Mouse (Mus musculus): ENCODE data around the gene Mpzl1. TPM values are rescaled to one million over a fixed set of nuclear protein-coding genes. Genes with fewer than 3 reads are reported as not detected.
"Not testable (repeated sequence)": the region's sequence is repeated elsewhere in the genome, so short reads cannot be mapped to it uniquely, and the experiment has no call there.

Mpzl1 gene
- polyA plus RNA-seq (2015; fragmentation: Nextera tagmentation; extraction: Ambion mirVana), result 221 and 236 TPM in 2 replicates

DNA sequence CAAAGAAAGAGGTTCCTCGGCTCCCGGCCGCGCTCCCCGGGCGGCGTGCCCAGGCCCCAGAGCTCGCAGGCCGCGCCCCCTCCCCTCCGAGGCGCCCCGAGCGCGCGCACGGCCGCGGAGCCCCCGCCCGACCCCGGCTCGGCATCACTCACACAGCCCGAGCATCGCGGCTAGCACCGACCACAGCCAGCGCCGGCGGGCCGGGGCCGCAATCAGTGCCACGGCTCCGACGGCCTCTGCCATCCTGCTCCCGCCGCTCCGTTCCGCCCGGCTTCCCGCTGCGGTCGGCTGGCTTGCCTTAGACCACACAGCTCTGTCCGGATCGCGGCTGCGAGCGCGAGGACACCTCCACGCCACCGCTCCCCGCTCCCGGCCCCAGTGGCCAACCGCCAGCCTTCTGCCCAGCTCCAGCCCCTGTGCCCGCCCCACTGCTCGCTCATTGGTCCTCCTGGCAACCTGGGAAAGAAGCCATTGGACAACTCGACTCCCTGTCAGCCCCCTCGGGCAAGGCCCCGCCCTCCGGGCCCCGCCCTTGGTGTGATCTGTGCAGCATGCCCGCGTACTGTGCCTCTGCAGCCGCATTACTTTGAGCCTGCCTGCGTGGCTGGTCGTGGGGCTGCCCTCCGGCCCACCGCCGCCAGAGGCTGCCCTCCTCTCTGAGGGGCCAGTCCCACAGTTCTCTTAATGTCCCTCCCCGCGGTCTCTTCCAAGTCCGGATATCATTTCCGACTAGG lies at the start of gene Mpzl1:
Gene Mpzl1, minus strand, starts transcription at position 388 of the 734 bp plus-strand sequence.
- under 1% methylated on average over 50 of the region's 73 CpGs for whole genome bisulfite sequencing
- Histone ChIP-seq H3K4me2 (replicated peaks; ENCODE audit: low read depth, low read length) (peak within 1 kb of the TSS; percentile 87), H3K9me3 (ENCODE audit: low read length) (no peaks in the 10 kb centered on the region), H3K4me3 (ENCODE audit: low read length) (peak within 1 kb of the TSS; percentile 67), H3K27me3 (ENCODE audit: insufficient read depth, low read length) (no peaks in the 10 kb centered on the region), H3K4me1 (ENCODE audit: insufficient read depth, low read length) (peaks cover 53% of the 10 kb centered on the region), H3K27ac (ENCODE audit: low read length) (peak within 1 kb of the TSS; percentile 97), H3K9ac (replicated peaks; ENCODE audit: low read length) (peak within 1 kb of the TSS; percentile 89), H3K36me3 (ENCODE audit: insufficient read depth, low read length) (no peaks in the 10 kb centered on the region)
- peak; percentile 99 for ATAC-seq (ENCODE audit: low FRiP score, low TSS enrichment)

DNA sequence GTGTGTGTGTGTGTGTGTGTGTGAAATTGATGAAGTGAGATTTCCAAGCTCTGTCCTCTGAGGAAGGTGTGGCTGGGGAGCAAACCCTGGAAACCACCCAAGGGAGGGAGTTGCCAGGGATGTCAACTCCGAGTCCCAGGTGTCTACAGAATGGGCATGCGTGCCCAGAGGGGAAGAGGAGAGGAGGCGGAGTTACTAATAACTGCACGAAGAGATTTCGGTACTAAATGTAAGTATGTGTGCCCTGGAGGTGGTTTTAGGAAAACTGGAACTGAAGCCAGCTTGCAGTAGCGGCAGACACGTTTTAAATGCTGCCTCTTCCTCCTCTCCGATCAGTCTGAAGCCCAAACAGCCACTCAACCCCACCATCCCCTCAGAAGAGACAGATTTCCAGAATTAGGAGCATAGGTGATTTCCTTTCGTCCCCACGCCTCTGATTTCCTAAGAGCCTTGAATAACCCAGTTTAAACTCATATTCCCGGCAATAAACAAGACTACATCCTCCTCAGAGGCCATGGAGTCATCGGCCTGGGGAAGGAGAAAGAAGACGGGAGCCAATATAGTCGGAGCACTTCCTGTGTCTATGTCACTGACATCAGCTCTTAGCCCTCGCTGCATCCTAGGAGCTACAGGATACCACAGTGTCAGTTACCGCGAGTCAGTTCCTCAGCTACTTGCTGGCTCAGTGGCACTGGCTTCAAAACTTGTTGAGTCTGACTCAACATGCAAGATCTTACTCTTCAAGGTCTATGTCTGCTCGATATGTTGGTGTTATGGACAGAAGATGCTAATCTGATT lies 47.9 kb upstream of the Mpzl1 start:
- Histone ChIP-seq H3K27me3 (ENCODE audit: insufficient read depth, low read length) (no peaks in the 10 kb centered on the region), H3K9me3 (ENCODE audit: low read length) (no peaks in the 10 kb centered on the region), H3K4me3 (ENCODE audit: low read length) (no peak overlapping the region), H3K36me3 (ENCODE audit: insufficient read depth, low read length) (peaks cover 10% of the 10 kb centered on the region), H3K4me1 (ENCODE audit: insufficient read depth, low read length) (peaks cover 44% of the 10 kb centered on the region), H3K9ac (replicated peaks; ENCODE audit: low read length) (no peak overlapping the region), H3K27ac (ENCODE audit: low read length) (peak overlapping the region; percentile 19; the same call in 1 of the 2 replicates), H3K4me2 (replicated peaks; ENCODE audit: low read depth, low read length) (no peak overlapping the region)
- 67% methylated on average over 18 of the region's 18 CpGs for WGBS
- no peak for ATAC-seq (ENCODE audit: low FRiP score, low TSS enrichment)

DNA sequence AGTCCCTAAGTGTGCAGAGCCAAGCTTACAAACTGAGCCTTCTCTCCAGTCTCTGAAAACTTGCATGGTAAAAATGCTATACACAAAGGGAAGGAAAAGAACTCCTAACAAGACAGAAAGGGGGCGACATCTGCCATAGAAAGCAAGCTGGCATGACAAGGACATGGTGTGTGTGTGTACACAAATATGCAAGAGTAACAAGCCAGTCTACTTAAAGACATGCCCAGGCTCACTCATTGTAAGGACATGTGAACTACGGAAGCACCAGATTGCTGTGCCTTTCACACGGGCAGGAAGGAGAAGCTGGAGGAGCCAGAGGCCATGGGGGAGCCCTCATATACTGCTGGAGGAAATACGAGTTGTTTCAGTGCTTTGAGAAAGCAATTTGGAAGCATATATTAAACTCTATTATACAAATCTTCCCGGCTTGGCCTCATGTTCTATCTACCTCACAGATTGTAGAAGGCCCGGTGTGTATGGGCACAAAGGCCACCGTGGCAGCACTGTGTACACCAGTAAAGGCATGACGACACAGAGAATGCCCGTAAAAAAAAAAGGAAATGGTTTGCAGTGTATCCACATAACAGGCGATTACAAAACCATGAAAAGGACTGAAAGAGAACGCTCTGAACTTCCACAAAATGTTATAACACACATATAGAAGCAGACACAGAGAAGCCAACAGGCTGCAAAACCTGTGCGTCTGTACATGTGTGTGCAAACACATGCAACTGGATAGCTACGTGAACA lies 46.9 kb upstream of the Mpzl1 start:
- 46% methylated on average over 13 of the region's 13 CpGs for WGBS
- H3K27me3 ChIP-seq (ENCODE audit: insufficient read depth, low read length), result no peaks in the 10 kb centered on the region

DNA sequence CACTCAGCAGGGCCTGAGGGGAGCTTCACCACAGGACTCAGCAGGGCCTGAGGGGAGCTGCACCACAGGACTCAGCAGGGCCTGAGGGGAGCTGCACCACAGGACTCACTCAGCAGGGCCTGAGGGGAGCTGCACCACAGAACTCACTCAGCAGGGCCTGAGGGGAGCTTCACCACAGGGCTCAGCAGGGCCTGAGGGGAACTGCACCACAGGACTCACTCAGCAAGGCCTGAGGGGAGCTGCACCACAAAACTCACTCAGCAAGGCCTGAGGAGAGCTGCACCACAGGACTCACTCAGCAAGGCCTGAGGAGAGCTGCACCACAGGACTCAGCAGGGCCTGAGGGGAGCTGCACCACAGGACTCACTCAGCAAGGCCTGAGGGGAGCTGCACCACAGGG lies 45.7 kb upstream of the Mpzl1 start:
- not testable (repeated sequence) for H3K9me3 ChIP-seq (ENCODE audit: low read length); H3K4me2 ChIP-seq (replicated peaks; ENCODE audit: low read depth, low read length); ATAC-seq (ENCODE audit: low FRiP score, low TSS enrichment); H3K27me3 ChIP-seq (ENCODE audit: insufficient read depth, low read length); H3K9ac ChIP-seq (replicated peaks; ENCODE audit: low read length); H3K4me3 ChIP-seq (ENCODE audit: low read length)
- peak overlapping the region; percentile 57; the same call in 1 of the 2 replicates for H3K27ac ChIP-seq (ENCODE audit: low read length)
- peaks cover 10% of the 10 kb centered on the region for H3K36me3 ChIP-seq (ENCODE audit: insufficient read depth, low read length)
- peaks cover 30% of the 10 kb centered on the region for H3K4me1 ChIP-seq (ENCODE audit: insufficient read depth, low read length)

More for the DNA sequence above, 46.9 kb upstream of the Mpzl1 start:
- ATAC-seq (ENCODE audit: low FRiP score, low TSS enrichment), result 0 out of 2 replicates have a peak, but pooled peaks have one; percentile 6
- peaks cover 34% of the 10 kb centered on the region for H3K4me1 ChIP-seq (ENCODE audit: insufficient read depth, low read length)
- H3K4me3 ChIP-seq (ENCODE audit: low read length), result no peak overlapping the region
- H3K9me3 ChIP-seq (ENCODE audit: low read length), result no peaks in the 10 kb centered on the region
- H3K4me2 ChIP-seq (replicated peaks; ENCODE audit: low read depth, low read length), result no peak overlapping the region
- no peak overlapping the region for H3K9ac ChIP-seq (replicated peaks; ENCODE audit: low read length)
- peaks cover 10% of the 10 kb centered on the region for H3K36me3 ChIP-seq (ENCODE audit: insufficient read depth, low read length)
- peak overlapping the region; percentile 33 for H3K27ac ChIP-seq (ENCODE audit: low read length)

DNA sequence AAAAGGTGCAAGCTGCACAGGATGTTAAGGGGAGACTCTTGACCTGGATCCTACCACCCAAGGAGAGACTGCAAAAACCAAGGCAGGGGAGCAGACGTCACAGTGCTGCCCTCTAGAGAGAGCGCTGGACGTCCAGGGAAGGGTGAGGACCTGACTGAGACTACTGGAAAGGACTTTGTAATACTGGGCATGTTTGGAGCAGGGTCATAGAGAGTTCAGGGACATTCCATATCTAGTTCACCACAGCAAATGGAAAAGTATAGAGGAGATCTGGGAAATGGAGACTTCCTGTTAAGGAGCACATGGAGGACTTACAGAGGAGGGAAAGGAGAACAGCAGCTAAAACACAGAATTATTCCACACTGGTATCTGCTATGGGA lies 45.3 kb upstream of the Mpzl1 start:
- Histone ChIP-seq H3K27me3 (ENCODE audit: insufficient read depth, low read length) (no peaks in the 10 kb centered on the region), H3K9ac (replicated peaks; ENCODE audit: low read length) (no peak overlapping the region), H3K4me2 (replicated peaks; ENCODE audit: low read depth, low read length) (no peak overlapping the region), H3K9me3 (ENCODE audit: low read length) (no peaks in the 10 kb centered on the region), H3K27ac (ENCODE audit: low read length) (peak overlapping the region; percentile 57; the same call in 1 of the 2 replicates), H3K36me3 (ENCODE audit: insufficient read depth, low read length) (peaks cover 10% of the 10 kb centered on the region), H3K4me1 (ENCODE audit: insufficient read depth, low read length) (peaks cover 25% of the 10 kb centered on the region), H3K4me3 (ENCODE audit: low read length) (no peak overlapping the region)
- no peak for ATAC-seq (ENCODE audit: low FRiP score, low TSS enrichment)
- WGBS, result 50% methylated on average over 3 of the region's 3 CpGs

DNA sequence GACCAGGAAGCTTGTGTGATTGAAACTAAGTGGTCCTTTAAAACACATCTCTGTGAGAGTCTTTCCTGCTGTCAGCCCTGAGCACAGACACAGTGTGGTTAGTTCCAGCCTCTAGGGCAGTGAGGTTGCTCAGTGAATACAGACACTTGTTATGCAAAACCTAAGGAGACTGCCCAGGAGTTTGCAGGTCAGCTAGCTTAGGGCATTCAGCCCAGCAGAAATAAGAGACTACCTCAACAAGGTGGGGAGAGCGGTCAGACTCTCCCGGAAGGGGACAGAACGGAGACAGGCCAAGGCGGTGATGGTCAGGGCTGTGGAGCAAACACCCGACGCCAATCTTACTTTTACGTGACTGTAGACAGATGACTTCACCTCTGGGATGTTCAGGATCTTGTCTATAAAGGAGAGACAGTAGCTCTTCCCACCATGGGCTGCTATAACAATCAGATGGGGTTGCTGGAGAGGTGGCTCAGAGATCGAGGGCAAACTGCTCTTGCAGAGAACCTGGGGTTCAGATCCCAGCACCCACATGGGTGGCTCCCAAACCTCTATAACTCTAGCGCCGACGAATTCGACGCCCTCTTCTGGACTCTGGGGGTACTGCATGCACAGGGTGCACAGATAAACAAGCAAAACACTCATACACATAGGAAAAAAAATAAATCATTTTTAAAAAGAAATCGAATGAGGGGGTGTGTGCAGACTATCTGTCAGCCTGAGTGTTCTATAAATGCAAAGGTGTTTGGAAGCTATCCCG lies 44.7 kb upstream of the Mpzl1 start:
- Histone ChIP-seq H3K4me1 (ENCODE audit: insufficient read depth, low read length) (peaks cover 20% of the 10 kb centered on the region; the same call in 1 of the 2 replicates), H3K9ac (replicated peaks; ENCODE audit: low read length) (no peak overlapping the region), H3K27ac (ENCODE audit: low read length) (no peak overlapping the region), H3K4me2 (replicated peaks; ENCODE audit: low read depth, low read length) (no peak overlapping the region), H3K9me3 (ENCODE audit: low read length) (no peaks in the 10 kb centered on the region), H3K27me3 (ENCODE audit: insufficient read depth, low read length) (no peaks in the 10 kb centered on the region), H3K4me3 (ENCODE audit: low read length) (no peak overlapping the region), H3K36me3 (ENCODE audit: insufficient read depth, low read length) (peaks cover 10% of the 10 kb centered on the region)
- WGBS, result 79% methylated on average over 15 of the region's 15 CpGs
- ATAC-seq (ENCODE audit: low FRiP score, low TSS enrichment), result no peak

DNA sequence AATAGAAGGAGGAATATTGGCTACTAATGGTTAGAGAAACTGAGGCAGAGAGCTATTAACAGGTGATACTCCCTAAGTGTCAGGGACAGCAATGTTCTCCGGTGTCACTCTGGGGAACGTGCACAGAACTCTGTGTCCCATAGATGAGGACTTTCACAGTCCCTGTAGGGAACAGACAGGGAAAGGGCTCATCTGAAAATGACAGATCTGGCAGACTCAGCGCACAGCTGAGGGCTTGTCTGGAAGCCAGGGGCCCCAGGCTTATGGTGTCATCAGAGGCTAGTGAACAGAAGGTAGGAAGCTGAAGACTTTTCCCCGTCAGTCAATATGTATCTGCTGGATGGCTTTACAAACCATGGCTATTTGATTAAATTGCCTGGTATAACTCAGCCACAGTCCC lies 43.2 kb upstream of the Mpzl1 start:
- ATAC-seq (ENCODE audit: low FRiP score, low TSS enrichment), result no peak
- Histone ChIP-seq H3K9ac (replicated peaks; ENCODE audit: low read length) (no peak overlapping the region), H3K27me3 (ENCODE audit: insufficient read depth, low read length) (no peaks in the 10 kb centered on the region), H3K4me2 (replicated peaks; ENCODE audit: low read depth, low read length) (no peak overlapping the region), H3K36me3 (ENCODE audit: insufficient read depth, low read length) (peaks cover 6% of the 10 kb centered on the region; the same call in 1 of the 2 replicates), H3K9me3 (ENCODE audit: low read length) (no peaks in the 10 kb centered on the region), H3K4me3 (ENCODE audit: low read length) (no peak overlapping the region), H3K4me1 (ENCODE audit: insufficient read depth, low read length) (peaks cover 19% of the 10 kb centered on the region; the same call in 1 of the 2 replicates), H3K27ac (ENCODE audit: low read length) (no peak overlapping the region)
- 79% methylated on average over 4 of the region's 4 CpGs for WGBS

DNA sequence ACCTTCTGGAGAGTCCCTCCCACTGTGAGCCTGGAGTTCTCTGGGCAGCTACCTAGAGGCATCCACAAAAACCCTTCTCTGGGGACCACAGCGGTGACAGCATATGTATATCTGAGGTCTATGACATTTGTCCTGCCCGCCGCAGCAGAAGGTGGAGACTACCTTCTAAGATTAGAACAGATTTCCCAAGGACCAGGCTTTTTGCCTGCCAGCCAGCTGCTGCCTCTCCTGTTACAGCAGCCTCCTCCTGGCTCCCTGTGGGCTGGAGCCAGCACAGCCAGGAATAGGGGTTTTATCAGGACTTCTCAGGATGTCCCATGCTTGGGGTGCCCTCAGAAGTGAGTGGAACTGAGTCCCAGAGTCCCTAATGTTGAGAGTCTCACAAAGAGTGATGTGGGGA lies 42.7 kb upstream of the Mpzl1 start:
- Histone ChIP-seq H3K4me3 (ENCODE audit: low read length) (no peak overlapping the region), H3K4me2 (replicated peaks; ENCODE audit: low read depth, low read length) (no peak overlapping the region), H3K27ac (ENCODE audit: low read length) (no peak overlapping the region), H3K27me3 (ENCODE audit: insufficient read depth, low read length) (no peaks in the 10 kb centered on the region), H3K4me1 (ENCODE audit: insufficient read depth, low read length) (peaks cover 15% of the 10 kb centered on the region; the same call in 1 of the 2 replicates), H3K36me3 (ENCODE audit: insufficient read depth, low read length) (peaks cover 6% of the 10 kb centered on the region; the same call in 1 of the 2 replicates), H3K9me3 (ENCODE audit: low read length) (no peaks in the 10 kb centered on the region), H3K9ac (replicated peaks; ENCODE audit: low read length) (no peak overlapping the region)
- no peak for ATAC-seq (ENCODE audit: low FRiP score, low TSS enrichment)
- WGBS, result 82% methylated on average over 3 of the region's 3 CpGs

DNA sequence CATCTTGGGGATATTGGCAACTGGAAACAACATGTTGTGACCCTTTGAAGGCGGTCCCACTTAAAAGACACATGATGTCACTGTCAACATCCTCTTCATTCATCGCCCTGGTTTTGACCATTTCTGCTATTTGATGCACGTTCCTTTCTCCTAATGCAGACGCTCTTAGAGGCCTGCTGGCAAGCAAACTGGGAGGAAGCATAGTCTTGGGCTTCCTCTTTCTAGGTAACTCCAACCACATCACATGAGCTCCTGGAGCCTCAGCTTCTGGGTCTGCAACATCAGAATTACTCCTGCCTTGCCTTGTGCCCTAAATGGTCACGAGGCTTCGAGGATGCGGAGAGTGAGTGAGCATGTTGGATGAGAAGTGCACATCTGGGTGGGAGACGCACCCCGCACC lies 40.8 kb upstream of the Mpzl1 start:
- no peak overlapping the region for H3K27ac ChIP-seq (ENCODE audit: low read length)
- H3K27me3 ChIP-seq (ENCODE audit: insufficient read depth, low read length), result no peaks in the 10 kb centered on the region
- no peak overlapping the region for H3K9ac ChIP-seq (replicated peaks; ENCODE audit: low read length)
- WGBS, result 94% methylated on average over 9 of the region's 9 CpGs
- no peaks in the 10 kb centered on the region for H3K9me3 ChIP-seq (ENCODE audit: low read length)
- peaks cover 6% of the 10 kb centered on the region; the same call in 1 of the 2 replicates for H3K36me3 ChIP-seq (ENCODE audit: insufficient read depth, low read length)
- H3K4me3 ChIP-seq (ENCODE audit: low read length), result no peak overlapping the region
- ATAC-seq (ENCODE audit: low FRiP score, low TSS enrichment), result no peak
- no peak overlapping the region for H3K4me2 ChIP-seq (replicated peaks; ENCODE audit: low read depth, low read length)
- H3K4me1 ChIP-seq (ENCODE audit: insufficient read depth, low read length), result peaks cover 6% of the 10 kb centered on the region
